ENCODE assay signal across 8 mouse cellular contexts in the genomic region with DNA sequence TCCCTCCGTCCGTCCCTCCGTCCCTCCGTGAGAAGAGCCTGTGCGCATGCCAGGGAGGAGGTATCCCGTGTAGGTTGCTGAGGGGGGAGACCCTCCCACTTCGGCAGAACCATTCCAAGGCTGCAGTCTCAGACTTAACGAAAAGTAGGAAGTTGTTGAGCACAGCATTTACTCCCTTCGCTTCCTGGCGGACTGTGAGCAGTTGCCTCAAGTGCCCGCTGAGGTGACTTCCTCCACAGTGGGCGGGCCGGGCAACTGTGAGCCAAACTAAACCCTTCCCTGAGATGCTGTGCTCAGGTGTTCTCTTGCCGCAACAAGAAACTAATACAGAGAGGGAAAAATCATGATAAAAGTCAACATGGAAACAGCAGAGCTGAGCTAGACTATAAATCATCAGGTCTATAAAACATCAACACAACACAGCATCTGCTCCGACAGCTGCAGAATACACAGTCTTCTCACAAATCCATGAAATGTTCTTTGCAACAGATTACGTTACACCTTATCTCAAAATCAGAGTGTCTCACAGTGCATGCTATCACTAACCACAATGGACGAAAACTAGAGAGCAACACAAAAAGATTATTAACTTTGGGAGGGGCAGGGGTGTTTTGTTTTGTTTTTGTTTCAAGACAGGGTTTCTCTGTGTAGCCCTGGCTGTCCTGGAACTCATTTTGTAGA.
A peak's percentile ranks its signal among the peaks of the same experiment; 100 is the strongest.
DNase-seq lines count a peak whose midpoint lies in the region; ATAC-seq and TF ChIP-seq lines count a peak whose summit lies in the region.

No protein-coding gene starts in this region.

- no peak for DNase-seq in kidney, postnatal 14 days
- DNase-seq in limb, embryonic 14.5 days (ENCODE audit: low spot score) = peak; percentile 12
- no peak for DNase-seq in gastrocnemius, adult 18-20 months (ENCODE audit: low spot score)
- no peak for DNase-seq in cerebellum, postnatal 4 days (ENCODE audit: low spot score in 2 of 2)
- no peak for DNase-seq in cerebellum, adult 18-20 months

- H3K36me3 ChIP-seq in kidney, embryonic 14.5 days (ENCODE audit: control insufficient read depth, insufficient read depth, low read length) = no peaks in the 10 kb centered on the region
- H3K36me3 ChIP-seq in embryonic facial prominence, embryonic 15.5 days = no peaks in the 10 kb centered on the region
- H3K36me3 ChIP-seq in limb, embryonic 14.5 days (ENCODE audit: control insufficient read depth, insufficient read depth, low read length) = no peaks in the 10 kb centered on the region
- H3K36me3 ChIP-seq in myocyte (ENCODE audit: control insufficient read depth, insufficient read depth) = no peaks in the 10 kb centered on the region

- peak; percentile 49 for ATAC-seq in kidney, embryonic 14.5 days (ENCODE audit: low FRiP score, low TSS enrichment)
- no peak for ATAC-seq in embryonic facial prominence, embryonic 15.5 days (ENCODE audit: insufficient number of reproducible peaks, low FRiP score, low TSS enrichment, low read depth)
- ATAC-seq in limb, embryonic 14.5 days (ENCODE audit: low FRiP score, low read depth) = no peak

- H3K4me3 ChIP-seq in kidney, embryonic 14.5 days (ENCODE audit: low read length) = no peak overlapping the region; the same call in 1 of the 2 replicates
- no peak overlapping the region for H3K4me3 ChIP-seq in embryonic facial prominence, embryonic 15.5 days (replicated peaks)
- no peak overlapping the region for H3K4me3 ChIP-seq in limb, embryonic 14.5 days (replicated peaks; ENCODE audit: low read length)
- no peak overlapping the region for H3K4me3 ChIP-seq in myocyte

- H3K4me2 ChIP-seq in kidney, embryonic 14.5 days (replicated peaks; ENCODE audit: low read depth, low read length) = 0 out of 2 replicates have a peak overlapping the region, but pooled peaks have one; percentile 2
- peak overlapping the region; percentile 27 for H3K4me2 ChIP-seq in embryonic facial prominence, embryonic 15.5 days (replicated peaks)
- peak overlapping the region; percentile 2 for H3K4me2 ChIP-seq in limb, embryonic 14.5 days (replicated peaks; ENCODE audit: low read depth, low read length, severe bottlenecking)
- H3K4me2 ChIP-seq in myocyte (ENCODE audit: low read depth) = no peak overlapping the region

- WGBS in kidney, embryonic 14.5 days = 60% methylated on average over 17 of the region's 17 CpGs
- WGBS in embryonic facial prominence, embryonic 15.5 days = 65% methylated on average over 17 of the region's 17 CpGs
- 63% methylated on average over 17 of the region's 17 CpGs for WGBS in limb, embryonic 14.5 days

- H3ac ChIP-seq in myocyte (ENCODE audit: control insufficient read depth, insufficient read length) = no peak overlapping the region

- no peaks in the 10 kb centered on the region for H3K27me3 ChIP-seq in kidney, embryonic 14.5 days (ENCODE audit: control insufficient read depth, insufficient read depth, low read length)
- H3K27me3 ChIP-seq in embryonic facial prominence, embryonic 15.5 days = no peaks in the 10 kb centered on the region
- H3K27me3 ChIP-seq in limb, embryonic 14.5 days (ENCODE audit: control insufficient read depth, insufficient read depth, low read length) = no peaks in the 10 kb centered on the region
- no peaks in the 10 kb centered on the region for H3K27me3 ChIP-seq in myocyte (ENCODE audit: control insufficient read depth, insufficient read depth, insufficient read length)

- H3K9ac ChIP-seq in kidney, embryonic 14.5 days (ENCODE audit: low read depth, low read length) = no peak overlapping the region
- H3K9ac ChIP-seq in embryonic facial prominence, embryonic 15.5 days = no peak overlapping the region
- no peak overlapping the region for H3K9ac ChIP-seq in limb, embryonic 14.5 days (ENCODE audit: low read depth, low read length, severe bottlenecking)

- no peak for TF ChIP-seq POLR2A in limb, embryonic 14.5 days (IDR thresholded peaks at IDR 0.05; ENCODE audit: borderline replicate concordance, extremely low read depth, insufficient read depth, insufficient read length)
- TF ChIP-seq POLR2A in myocyte (IDR thresholded peaks at IDR 0.05; ENCODE audit: insufficient read length, low read depth) = no peak

- H3K79me2 ChIP-seq in myocyte (ENCODE audit: control insufficient read depth, insufficient read depth) = no peaks in the 10 kb centered on the region

- H3K4me1 ChIP-seq in kidney, embryonic 14.5 days (ENCODE audit: control insufficient read depth, insufficient read depth, low read length) = peaks cover 5% of the 10 kb centered on the region; the same call in 1 of the 2 replicates
- H3K4me1 ChIP-seq in embryonic facial prominence, embryonic 15.5 days = no peaks in the 10 kb centered on the region
- H3K4me1 ChIP-seq in limb, embryonic 14.5 days (ENCODE audit: control insufficient read depth, insufficient read depth, low read length) = no peaks in the 10 kb centered on the region

- no peaks in the 10 kb centered on the region for H3K9me3 ChIP-seq in kidney, embryonic 14.5 days (ENCODE audit: control insufficient read depth, low read length)
- no peaks in the 10 kb centered on the region for H3K9me3 ChIP-seq in embryonic facial prominence, embryonic 15.5 days (replicated peaks)
- no peaks in the 10 kb centered on the region for H3K9me3 ChIP-seq in limb, embryonic 14.5 days (ENCODE audit: control insufficient read depth, low read length)

- H3K27ac ChIP-seq in kidney, embryonic 14.5 days (ENCODE audit: low read depth, low read length) = no peak overlapping the region
- H3K27ac ChIP-seq in embryonic facial prominence, embryonic 15.5 days (replicated peaks) = no peak overlapping the region
- H3K27ac ChIP-seq in limb, embryonic 14.5 days (replicated peaks; ENCODE audit: low read depth, low read length) = no peak overlapping the region

TF ChIP-seq in myocyte, 11 proteins besides CTCF, POLR2A, EP300 and RAD21:
- peak in 2 of 3 experiments; percentile 43 to 54 for TF ChIP-seq MYOD1 (IDR thresholded peaks at IDR 0.05; ENCODE audit: control insufficient read depth in 1 of 3, insufficient read length in 2 of 3, low read depth in 2 of 3)
- TF ChIP-seq MAX (IDR thresholded peaks at IDR 0.05; ENCODE audit: low read depth) = no peak
